Mouse (Mus musculus) cerebellum, adult 9-11 months (tissue): Measurements from ENCODE around the gene Gtf3c1.

Experiments
- DNase-seq: peaks from one replicate; pipeline ENCODE4 v3.0.0; 2022

The Gtf3c1 gene

GRCm38 (mm10) chr7:125613579-125613978 lies 94.0 kb downstream of the Gtf3c1 start:
- DNase-seq = no peak

DNA sequence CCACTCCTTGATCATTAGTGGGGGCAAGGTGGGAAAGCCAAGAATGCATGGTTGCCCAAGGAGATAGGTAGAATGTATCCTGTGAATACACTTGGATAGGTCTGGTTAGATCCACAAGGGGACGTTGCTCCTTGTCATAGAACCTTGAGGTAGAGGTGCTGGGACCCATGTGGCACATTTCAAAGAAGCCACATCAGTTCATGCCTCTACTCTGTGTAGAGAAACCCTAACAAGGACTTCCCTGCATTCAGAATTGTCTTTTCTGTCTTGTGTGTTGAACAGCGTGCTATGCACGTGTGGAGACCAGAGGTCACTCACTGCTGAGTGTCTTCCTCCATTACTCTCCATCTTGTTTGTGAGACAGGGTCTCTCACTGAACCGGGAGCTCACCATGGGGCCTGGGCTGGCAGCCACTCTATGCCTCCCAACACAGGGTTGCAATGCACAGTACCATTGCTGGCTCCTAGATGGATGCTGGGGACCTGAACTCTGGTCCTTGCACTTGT lies 99.3 kb downstream of the Gtf3c1 start:
- no peak for DNase-seq

GRCm38 (mm10) chr7:125607384-125608182 lies 100.0 kb downstream of the Gtf3c1 start:
- DNase-seq = no peak

DNA sequence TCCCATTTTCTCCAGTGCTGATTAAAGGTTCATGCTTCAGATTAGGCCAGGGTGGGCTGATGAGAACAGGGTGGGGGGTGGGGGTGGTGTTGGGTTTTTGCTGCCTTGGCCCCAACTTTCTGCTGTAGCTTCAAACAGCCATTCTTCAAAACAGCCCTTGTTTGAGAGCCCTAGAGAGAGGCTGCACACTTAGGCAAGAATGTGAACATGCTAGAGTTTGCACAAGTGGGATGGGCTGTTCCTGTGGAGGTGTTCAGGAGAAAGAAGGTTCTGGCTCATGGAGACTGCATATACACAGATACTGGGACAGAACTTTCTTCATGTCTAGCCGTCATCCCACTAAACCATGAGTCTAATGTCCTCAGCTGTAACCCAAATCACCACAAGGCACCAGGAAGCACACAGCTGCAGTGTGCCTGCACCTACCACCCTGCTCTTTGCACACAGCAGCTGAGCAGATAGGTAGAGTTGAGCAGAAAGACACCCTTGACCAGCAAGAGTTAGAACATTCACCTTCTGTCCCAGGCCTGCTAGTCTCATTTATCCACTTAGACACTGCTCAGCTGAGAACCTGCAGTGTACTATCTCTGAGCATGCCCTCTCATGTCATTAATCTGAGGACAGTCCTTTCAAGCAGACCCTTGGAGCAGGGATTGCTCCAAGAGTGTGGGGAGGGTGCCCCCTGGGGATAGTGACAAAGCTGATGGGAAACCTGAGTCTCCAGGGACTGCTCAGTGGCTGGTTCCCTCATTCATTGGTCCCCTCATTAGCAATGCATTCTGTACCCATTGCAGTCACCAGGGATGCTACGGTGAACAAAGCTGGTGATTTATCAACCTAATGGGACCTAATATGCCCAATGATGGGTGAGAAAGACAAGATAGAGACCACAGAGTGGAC lies 101.1 kb downstream of the Gtf3c1 start:
- DNase-seq = no peak

GRCm38 (mm10) chr7:125605725-125606139 lies 101.8 kb downstream of the Gtf3c1 start:
- DNase-seq = no peak

- no peak for DNase-seq
Observed at GRCm38 (mm10) chr7:125604362-125605319, 102.9 kb downstream of the Gtf3c1 start.

DNA sequence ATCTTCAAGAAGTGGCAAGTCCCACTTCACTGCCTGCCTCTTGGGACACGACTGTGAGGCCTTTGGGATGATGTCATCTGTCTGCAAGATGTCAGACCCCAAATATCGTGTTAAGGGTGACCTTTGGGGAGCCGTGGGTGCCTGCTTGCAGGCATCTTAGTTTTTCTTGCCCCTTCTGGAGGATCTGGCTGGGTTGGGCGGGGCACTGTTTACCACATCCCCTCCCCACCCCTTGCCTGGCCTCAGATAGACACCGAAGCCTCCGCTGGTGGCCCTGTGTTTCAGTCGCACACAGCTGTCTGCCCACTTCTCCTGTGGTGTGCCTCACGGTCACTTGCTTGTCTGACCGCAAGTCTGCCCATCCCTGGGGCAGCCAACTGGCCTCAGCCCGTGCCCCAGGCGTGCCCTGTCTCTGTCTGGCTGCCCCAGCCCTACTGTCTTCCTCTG lies 104.4 kb downstream of the Gtf3c1 start, which contains the start of gene Il21r:
Gene Il21r (plus strand): TSS at position 245 of the 447 bp plus-strand sequence.
- DNase-seq = no peak

DNA sequence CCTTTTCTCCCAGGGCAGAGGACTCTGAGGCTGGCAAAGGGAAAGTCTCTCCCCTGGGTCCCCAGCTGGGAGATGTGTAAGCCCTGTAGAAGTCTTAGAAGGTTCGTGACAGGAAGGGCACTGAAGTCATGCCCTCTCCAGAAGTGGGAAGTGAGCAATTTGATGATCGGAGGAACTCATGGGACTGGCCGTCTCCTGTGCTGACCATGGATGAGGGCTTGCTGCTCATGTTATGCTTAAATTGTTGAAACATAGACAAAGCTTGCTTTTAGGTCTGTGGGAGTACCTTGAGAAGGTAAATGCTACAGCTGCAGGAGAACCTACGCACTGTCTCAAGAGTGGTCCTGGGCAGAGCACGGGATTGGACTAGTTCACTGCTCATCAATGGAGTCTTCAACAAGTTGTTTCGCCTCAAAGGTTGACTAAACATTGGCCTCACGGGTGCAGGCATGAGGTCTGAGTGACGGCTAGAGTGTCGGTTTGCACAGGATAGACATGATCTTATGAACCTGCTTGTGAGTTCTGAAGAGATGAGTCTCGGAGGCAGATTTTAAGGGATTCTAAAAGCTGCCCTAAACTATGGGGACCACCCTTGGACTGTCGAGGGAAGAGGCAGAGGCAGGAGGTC lies 105.6 kb downstream of the Gtf3c1 start:
- DNase-seq = no peak

DNA sequence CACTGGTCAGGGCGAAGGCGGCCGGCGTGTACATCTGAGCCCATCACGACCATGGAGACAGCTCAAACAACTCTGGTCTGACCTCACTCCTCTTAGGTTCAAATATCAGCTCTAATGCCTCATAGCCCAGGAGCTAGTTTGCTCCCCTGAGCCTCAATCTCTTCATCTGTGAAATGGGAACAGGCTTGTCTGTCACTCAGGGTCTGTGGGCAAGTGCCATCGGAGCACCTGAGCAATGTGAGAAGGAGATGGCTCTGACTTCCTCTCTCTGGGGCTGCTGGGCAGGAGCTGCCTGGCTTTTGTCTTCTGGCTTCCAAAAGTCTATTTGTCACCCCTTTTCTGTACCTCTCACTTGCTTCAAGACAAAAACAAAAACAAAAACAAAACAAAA lies 106.3 kb downstream of the Gtf3c1 start:
- no peak for DNase-seq

- DNase-seq = no peak
Observed at GRCm38 (mm10) chr7:125600612-125601279, 106.8 kb downstream of the Gtf3c1 start.

- no peak for DNase-seq
Observed at GRCm38 (mm10) chr7:125600136-125600535, 107.4 kb downstream of the Gtf3c1 start.

DNA sequence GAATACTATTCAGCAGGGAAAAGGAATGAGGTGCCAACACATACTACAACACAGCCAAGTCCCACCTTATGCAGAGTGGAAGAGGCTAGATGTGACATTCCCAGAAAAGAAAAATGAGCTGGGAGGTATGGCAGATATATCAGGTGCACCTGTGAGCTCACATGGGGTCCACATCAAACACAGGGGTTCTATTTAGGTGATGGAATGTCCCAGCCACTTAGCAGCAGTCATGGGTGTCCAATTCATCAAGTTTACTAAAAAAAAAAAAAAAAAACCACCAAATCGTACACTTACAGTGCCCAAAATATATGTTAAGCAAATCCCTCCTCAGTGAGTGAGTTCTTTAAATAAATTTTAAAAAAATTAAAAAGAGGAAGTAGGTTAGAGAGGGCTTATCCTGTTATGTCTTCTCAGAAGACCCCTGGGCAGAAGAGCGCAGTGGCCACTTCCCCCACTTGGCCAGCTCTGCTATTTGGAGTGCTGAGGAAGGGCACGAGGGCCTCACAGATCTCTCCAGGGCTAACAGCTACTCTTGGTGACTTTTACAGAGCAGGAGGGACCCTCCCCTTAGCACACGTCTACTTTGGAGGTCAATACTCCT lies 108.1 kb downstream of the Gtf3c1 start:
- no peak for DNase-seq

- no peak for DNase-seq
Observed at GRCm38 (mm10) chr7:125597516-125598347, 109.8 kb downstream of the Gtf3c1 start.

- DNase-seq = no peak
Observed at GRCm38 (mm10) chr7:125597083-125597482, 110.5 kb downstream of the Gtf3c1 start.

GRCm38 (mm10) chr7:125596406-125596805 lies 111.2 kb downstream of the Gtf3c1 start:
- DNase-seq = no peak

DNA sequence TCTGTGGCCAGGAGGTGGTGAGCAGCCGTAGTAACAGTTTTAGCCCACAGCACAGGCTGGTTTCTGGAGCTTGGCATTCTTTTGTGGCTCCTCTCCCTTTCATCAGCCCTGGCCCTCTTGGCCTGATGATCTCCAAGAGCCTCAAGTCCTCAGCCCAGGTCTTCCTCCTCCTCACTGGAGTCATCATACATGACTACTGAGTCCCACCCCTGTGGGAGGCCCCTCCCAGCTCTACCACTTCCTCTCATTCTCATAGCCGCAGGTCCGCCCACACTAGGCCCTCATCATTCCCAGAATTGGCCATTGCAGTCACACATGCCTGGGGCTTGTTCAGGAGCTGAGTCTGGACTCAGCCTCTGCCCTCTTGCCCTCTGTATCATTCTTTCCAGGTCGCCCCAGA lies 113.7 kb downstream of the Gtf3c1 start:
- no peak for DNase-seq
